Mouse (Mus musculus) intestine, embryonic 16.5 days (tissue): ENCODE results near the gene Frrs1. TPM values are rescaled to one million over a fixed set of nuclear protein-coding genes. Genes with fewer than 3 reads are reported as not detected.
A peak's percentile ranks its signal among the peaks of the same experiment; 100 is the strongest.

Source experiments
- ATAC-seq: fragments of 200-750 bp; cut with Nextera tagmentation; 2 replicates; pipeline ENCODE4 v1.8.0; 2017; ENCODE audit warnings: moderate TSS enrichment, moderate library complexity
- H3K27ac ChIP-seq: fragments of 300-500 bp; sonication (generic); 2 replicates; pipeline ENCODE4 v1.5.1; 2014; ENCODE audit warnings: mild to moderate bottlenecking, low read length
- H3K27me3 ChIP-seq: fragments of 300-500 bp; sonication (generic); replicated peaks from 2 replicates; pipeline ENCODE4 v1.6.1; 2014; ENCODE audit warnings: low read length, control low read depth, mixed read lengths; ENCODE audit not compliant: control insufficient read depth, insufficient read depth
- H3K36me3 ChIP-seq: fragments of 300-500 bp; sonication (generic); 2 replicates; pipeline ENCODE4 v1.6.1; 2014; ENCODE audit warnings: low read length, control low read depth; ENCODE audit not compliant: control insufficient read depth, insufficient read depth
- H3K4me1 ChIP-seq: fragments of 300-500 bp; sonication (generic); 2 replicates; pipeline ENCODE4 v1.6.1; 2014; ENCODE audit warnings: low read length, control low read depth, mixed read lengths; ENCODE audit not compliant: control insufficient read depth, insufficient read depth
- H3K4me2 ChIP-seq: fragments of 300-500 bp; sonication (generic); 2 replicates; pipeline ENCODE4 v1.6.1; 2014; ENCODE audit warnings: low read depth, low read length, control low read depth
- H3K4me3 ChIP-seq: fragments of 300-500 bp; sonication (generic); 2 replicates; pipeline ENCODE4 v1.5.1; 2014; ENCODE audit warnings: mild to moderate bottlenecking, low read length
- H3K9ac ChIP-seq: fragments of 300-500 bp; sonication (generic); 2 replicates; pipeline ENCODE4 v1.6.1; 2014; ENCODE audit warnings: low read depth, low read length
- H3K9me3 ChIP-seq: fragments of 300-500 bp; sonication (generic); 2 replicates; pipeline ENCODE4 v1.6.1; 2016; ENCODE audit warnings: low read length, control low read depth; ENCODE audit not compliant: control insufficient read depth
- WGBS: fragments of 180-500 bp; shearing (Covaris S2); extraction: QIAGEN DNeasy Blood & Tissue Kit; methylation state at CpG from one replicate; pipeline ENCODE4 v1.1.7; 2014; 5-methylcytosine and 5-hydroxymethylcytosine counted together
- polyA plus RNA-seq: library from polyadenylated mRNA; unstranded; fragments of >200 nt; fragmentation: Nextera tagmentation; extraction: Ambion mirVana; gene quantifications from 2 replicates; pipeline ENCODE4 v1.2.1, GENCODE M21; 2015

Frrs1 gene
- polyA plus RNA-seq, 1 experiment from 2014 or later: 44.7 TPM

- H3K9me3 ChIP-seq: no peaks in the 10 kb centered on the region
- no peak overlapping the region for H3K9ac ChIP-seq
- H3K4me3 ChIP-seq: no peak overlapping the region
- H3K4me2 ChIP-seq: no peak overlapping the region
- no peaks in the 10 kb centered on the region for H3K36me3 ChIP-seq
- no peaks in the 10 kb centered on the region for H3K4me1 ChIP-seq
- peak; percentile 52; the same call in 1 of the 2 replicates for ATAC-seq
- no peaks in the 10 kb centered on the region for H3K27me3 ChIP-seq
- 63% methylated on average over 6 of the region's 6 CpGs for WGBS
- H3K27ac ChIP-seq: no peak overlapping the region
These were observed 91.4 kb downstream of the Frrs1 start for GRCm38 (mm10) chr3:116950665-116951115.

DNA sequence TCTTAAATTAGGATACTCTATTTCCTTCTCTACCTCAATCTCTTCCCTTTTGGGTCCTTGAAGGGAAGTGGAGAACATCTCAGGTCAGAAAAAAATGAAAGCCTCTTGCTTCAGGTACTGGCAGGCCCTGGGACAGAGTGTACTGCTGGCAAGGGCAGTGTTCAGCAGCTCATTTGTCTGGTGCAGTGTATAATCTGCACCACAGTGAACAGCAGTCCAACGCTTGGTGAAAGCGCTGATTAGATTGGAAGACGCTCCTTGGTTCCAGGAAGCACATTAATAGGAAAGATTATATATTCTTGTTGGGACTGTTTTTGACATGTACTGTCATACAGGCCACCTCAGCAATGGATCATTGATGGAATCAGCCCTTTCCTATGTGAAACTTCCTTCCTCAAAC is 92.2 kb downstream of the Frrs1 start:
- no peak overlapping the region for H3K4me2 ChIP-seq
- no peaks in the 10 kb centered on the region for H3K36me3 ChIP-seq
- WGBS: 74% methylated on average over 3 of the region's 3 CpGs
- no peak overlapping the region for H3K27ac ChIP-seq
- H3K9me3 ChIP-seq: no peaks in the 10 kb centered on the region
- H3K4me3 ChIP-seq: no peak overlapping the region
- H3K4me1 ChIP-seq: no peaks in the 10 kb centered on the region
- ATAC-seq: 0 out of 2 replicates have a peak, but pooled peaks have one; percentile 40
- H3K9ac ChIP-seq: no peak overlapping the region
- no peaks in the 10 kb centered on the region for H3K27me3 ChIP-seq

- no peak overlapping the region for H3K4me2 ChIP-seq
- H3K4me1 ChIP-seq: no peaks in the 10 kb centered on the region
- no peak overlapping the region for H3K9ac ChIP-seq
- WGBS: 72% methylated on average over 8 of the region's 8 CpGs
- H3K36me3 ChIP-seq: no peaks in the 10 kb centered on the region
- no peak overlapping the region for H3K27ac ChIP-seq
- ATAC-seq: no peak
- H3K4me3 ChIP-seq: no peak overlapping the region
- no peaks in the 10 kb centered on the region for H3K27me3 ChIP-seq
- no peaks in the 10 kb centered on the region for H3K9me3 ChIP-seq
These were observed 93.1 kb downstream of the Frrs1 start for GRCm38 (mm10) chr3:116952242-116952899.

GRCm38 (mm10) chr3:116953366-116953765 is 94.1 kb downstream of the Frrs1 start:
- H3K9ac ChIP-seq: no peak overlapping the region
- no peak overlapping the region for H3K27ac ChIP-seq
- 86% methylated on average over 6 of the region's 6 CpGs for WGBS
- no peaks in the 10 kb centered on the region for H3K27me3 ChIP-seq
- H3K36me3 ChIP-seq: no peaks in the 10 kb centered on the region
- no peak overlapping the region for H3K4me2 ChIP-seq
- no peak for ATAC-seq
- no peak overlapping the region for H3K4me3 ChIP-seq
- no peaks in the 10 kb centered on the region for H3K4me1 ChIP-seq
- H3K9me3 ChIP-seq: no peaks in the 10 kb centered on the region

DNA sequence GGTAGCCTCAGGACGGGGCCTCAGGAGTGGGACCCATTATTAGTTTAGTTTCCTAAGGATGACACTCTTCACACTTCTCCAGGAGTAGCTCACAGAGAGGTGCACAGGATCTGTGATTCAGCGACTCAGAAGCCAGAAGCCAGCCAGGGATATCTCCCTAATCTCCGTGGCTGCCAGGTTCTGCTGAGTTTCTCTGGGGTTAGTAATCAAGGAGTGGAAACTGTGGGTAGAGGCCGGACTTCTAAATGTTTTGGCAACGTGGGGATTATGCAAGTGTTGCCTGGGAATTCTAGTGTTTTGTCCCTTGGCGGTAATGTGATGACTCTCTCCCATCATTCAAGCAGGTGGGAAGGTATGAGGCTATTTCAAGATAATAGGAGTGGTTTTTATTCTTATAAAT is 95.8 kb downstream of the Frrs1 start:
- no peaks in the 10 kb centered on the region for H3K9me3 ChIP-seq
- no peak overlapping the region for H3K27ac ChIP-seq
- no peaks in the 10 kb centered on the region for H3K27me3 ChIP-seq
- no peaks in the 10 kb centered on the region for H3K36me3 ChIP-seq
- H3K4me3 ChIP-seq: no peak overlapping the region
- whole genome bisulfite sequencing: 70% methylated on average over 6 of the region's 6 CpGs
- ATAC-seq: no peak
- H3K9ac ChIP-seq: no peak overlapping the region
- H3K4me1 ChIP-seq: no peaks in the 10 kb centered on the region
- no peak overlapping the region for H3K4me2 ChIP-seq

Other genes starting within 250 kb of the Frrs1 start
- gene Trmt13, start 244.9 kb upstream of the Frrs1 start, polyA plus RNA-seq: 17.0 and 20.5 TPM in 2 replicates
- 81.3 TPM in 2 replicates for gene Mfsd14a, start 196.8 kb upstream of the Frrs1 start, polyA plus RNA-seq
- gene Gm43191, start 178.2 kb upstream of the Frrs1 start, polyA plus RNA-seq: not detected in 2 replicates
- gene Slc35a3, start 146.6 kb upstream of the Frrs1 start, polyA plus RNA-seq: 19.8 and 21.5 TPM in 2 replicates
- 9.9 and 10.3 TPM in 2 replicates for gene Agl, start 51.3 kb upstream of the Frrs1 start, polyA plus RNA-seq
- not detected in 2 replicates for gene 4930455H04Rik, start 108.8 kb downstream of the Frrs1 start, polyA plus RNA-seq
- gene Palmd, start 109.5 kb downstream of the Frrs1 start, polyA plus RNA-seq: 2.8 and 2.9 TPM in 2 replicates